Mouse (Mus musculus) left cerebral cortex, postnatal 25 days (tissue): ENCODE results near the gene Anp32e. TPM values are rescaled to one million over a fixed set of nuclear protein-coding genes. Genes with fewer than 3 reads are reported as not detected.
"Not testable (repeated sequence)": the region's sequence is repeated elsewhere in the genome, so short reads cannot be mapped to it uniquely, and the experiment has no call there.

Source experiments
- DNase-seq, 2 experiments: peaks; one replicate each; pipeline ENCODE4 v3.0.0; 2022; ENCODE audit warnings: low spot score in 2 of 2, mixed read lengths in 1 of 2
- intact Hi-C: fragments of 180-260 bp; cut with DNase I; formaldehyde crosslinking; loops from one replicate; pipeline ENCODE4 v1.15.1; 2025
- total RNA-seq, 2 experiments: library from RNA; stranded (reverse); gene quantifications; 2 replicates each; pipeline ENCODE4 v1.2.3; 2021

The Anp32e gene
- total RNA-seq, 2 experiments from 2014 or later, result 95.1 to 109 TPM

DNA sequence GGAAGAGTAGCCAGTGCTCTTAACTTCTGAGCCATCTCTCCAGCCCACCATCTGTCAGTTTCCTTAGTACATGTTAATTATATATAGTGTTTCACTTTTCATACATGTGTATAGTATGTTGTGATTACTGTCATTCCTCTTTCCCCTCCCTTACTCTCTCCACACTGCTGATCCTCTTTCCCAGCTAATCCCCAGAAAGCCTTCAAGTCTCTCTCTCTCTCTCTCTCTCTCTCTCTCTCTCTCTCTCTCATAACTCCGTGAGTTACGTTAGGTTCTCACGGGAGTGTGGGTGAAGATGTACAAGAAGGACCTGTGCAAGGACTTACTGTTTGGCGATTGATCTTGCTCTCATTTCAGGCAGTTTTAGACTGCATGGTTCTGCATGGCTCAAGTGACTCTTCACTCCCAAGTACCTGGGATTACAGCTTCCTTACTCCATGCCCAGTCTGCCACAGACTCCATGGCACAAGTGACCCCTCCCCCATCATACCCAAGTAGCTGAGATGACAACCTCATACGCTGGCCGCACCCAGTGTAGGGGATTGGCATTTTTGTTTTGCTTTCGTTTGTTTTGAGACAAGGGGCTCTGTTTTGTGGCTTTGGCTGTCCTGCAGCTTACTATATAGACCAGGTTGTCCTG lies 4.2 kb downstream of the Anp32e start:
- intact Hi-C loops, result no loop called here
- no peak for DNase-seq

DNA sequence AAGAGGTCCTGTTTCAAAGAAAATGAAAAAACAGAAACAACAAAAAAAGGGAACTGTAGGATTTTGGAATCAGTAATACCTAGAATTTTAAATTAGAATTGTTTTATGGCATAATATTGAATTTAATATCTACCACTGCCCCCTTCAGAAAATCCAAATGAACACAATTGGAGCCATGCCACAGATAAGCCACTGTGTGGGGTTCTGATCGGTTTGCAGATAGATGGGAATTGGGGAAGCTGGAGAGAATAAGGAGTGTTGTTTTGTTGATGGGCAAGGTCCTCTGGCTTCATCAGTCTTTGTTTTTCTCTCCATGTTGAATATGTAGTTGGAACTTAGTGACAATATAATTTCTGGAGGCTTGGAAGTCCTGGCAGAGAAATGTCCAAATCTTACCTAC lies 5.4 kb downstream of the Anp32e start:
- no peak for DNase-seq
- intact Hi-C loops, result no loop called here

DNA sequence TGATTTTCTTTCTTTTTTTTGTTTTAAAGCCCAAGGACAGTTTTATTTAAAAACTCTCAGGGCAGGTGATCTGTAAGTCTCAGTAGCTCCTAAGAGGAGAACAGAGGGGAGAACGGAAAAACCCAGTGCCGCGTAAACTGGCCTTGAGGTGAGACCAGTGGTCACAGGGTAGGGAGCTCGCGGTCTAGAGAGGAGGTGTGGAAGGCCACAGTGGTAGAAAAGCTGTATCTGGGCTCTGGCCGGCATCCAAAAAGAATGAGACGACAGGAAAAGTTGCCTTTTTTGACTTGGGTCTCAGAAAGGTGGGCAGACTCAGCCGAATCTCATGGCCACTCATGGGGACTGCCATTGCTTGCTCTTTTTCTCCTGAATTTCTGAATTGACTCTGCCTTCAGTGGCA lies 9.2 kb downstream of the Anp32e start:
- intact Hi-C loops, result no loop called here
- DNase-seq, result no peak

DNA sequence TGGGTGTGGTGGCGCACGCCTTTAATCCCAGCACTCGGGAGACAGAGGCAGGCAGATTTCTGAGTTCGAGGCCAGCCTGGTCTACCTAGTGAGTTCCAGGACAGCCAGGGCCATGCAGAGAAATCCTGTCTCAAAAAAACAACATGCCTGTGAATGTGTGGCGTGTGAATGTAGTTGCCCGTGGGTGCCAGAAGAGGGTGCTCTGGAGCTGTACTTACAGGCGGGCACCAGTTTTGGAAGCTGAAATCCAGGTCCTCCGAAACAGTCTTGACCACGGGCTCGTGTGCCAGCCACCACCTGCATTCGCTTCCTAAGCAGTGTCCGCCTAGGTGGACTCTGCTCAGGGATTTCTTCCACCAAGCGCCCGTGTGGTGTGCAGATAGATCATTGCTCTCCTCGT lies 9.8 kb downstream of the Anp32e start:
- intact Hi-C loops, result no loop called here
- no peak for DNase-seq

DNA sequence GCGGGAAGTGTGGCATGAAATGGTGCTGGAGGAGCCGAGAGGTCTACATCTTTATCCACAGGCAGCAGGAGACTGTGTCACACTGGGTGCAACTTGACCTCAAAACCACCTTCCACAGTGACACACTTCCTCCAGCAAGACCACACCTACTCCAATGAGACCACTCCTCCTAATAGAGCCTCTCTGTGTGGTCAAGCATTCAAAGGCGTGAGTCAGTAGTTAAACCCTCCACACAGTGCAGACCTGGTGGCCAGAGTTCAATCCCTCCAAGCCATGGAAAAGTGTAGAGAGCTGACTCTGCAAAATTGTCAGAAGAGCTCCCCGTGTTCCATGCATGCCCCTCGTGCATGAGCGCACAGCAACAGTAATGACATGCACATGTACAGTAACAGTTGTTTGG lies 13.7 kb downstream of the Anp32e start:
- intact Hi-C loops, result no loop called here
- no peak for DNase-seq

DNA sequence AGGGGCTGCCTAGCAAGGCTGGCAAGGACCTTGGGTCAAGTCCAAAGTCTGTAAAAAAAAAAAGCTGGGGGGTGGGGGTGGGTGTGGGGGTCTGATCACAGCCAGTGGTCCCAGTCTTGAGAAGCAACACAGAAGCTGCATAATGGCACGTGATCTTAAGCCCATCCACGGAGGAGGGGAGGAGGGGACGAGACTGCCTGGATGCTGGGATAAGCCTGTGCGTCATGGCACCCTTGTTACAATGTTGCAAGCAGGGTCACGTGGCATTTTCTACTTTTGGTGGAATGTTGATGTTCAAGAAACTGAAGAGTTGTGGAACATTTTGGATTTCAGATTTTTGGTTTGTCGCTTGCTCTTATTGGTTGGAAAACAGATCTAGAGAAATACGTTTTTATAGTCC lies 14.2 kb downstream of the Anp32e start:
- DNase-seq, result no peak
- intact Hi-C loops, result no loop called here

DNA sequence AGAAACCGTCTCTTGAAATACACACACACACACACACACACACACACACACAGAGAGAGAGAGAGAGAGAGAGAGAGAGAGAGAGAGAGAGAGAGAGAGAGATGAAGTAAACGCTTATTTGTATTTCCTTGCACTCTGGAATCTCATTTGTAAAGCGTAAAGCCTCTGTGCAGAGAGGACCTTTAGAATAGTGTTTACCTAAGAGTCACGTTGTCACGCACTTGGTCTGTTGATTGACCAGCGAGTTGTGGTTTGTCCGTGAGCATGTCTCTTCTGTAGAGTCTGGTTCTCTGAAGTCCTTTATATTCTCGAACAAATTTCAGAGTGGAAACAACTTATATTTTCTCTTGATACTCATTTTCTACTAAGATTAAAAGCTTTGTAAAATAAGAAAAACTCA lies 15.7 kb downstream of the Anp32e start:
- intact Hi-C loops, result no loop called here
- no peak for DNase-seq

DNA sequence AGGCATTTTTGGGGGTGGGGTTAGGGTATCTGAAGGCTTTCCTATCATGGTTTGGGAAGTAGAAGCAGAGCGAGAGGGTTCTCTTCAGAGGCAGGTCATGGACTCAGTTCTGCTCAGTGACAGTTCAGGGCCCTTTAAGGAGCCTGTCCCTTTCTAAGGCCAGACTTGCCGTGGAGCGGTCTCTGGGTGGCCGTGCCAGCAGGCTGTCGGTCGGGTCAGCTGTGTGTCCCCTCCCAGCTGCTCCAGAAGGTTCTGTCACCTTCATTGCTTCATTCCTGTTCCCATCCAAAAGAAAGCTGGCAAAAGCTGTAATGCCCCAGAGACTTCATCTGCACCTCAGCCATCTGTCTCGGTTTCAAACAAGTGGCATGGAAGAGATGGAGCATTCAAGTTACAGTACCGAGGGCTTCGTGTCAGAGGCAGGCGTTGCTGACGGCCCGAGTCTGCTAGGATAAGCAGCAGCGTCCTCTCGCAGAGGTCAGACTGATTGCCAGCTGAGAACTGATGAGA lies 16.7 kb downstream of the Anp32e start:
- intact Hi-C loops, result no loop called here
- no peak for DNase-seq

DNA sequence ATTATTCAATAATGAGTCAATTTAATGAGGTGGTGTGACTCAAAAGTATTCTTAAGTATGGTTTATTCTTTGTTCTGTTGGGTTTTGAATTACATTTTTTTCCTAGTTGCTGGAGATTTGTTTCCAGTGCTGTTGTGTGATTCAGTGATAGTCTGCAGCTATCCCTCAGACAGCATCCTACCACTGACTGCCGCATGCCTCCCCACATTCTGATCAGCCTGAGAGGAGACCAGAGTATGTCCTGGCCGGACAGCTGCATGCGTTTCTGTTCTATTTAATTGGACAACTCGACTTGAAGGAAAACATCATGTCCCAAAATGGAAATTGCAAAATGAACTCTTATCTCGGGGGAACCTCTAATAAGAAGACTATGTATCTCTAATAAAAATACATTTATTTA lies 19.3 kb downstream of the Anp32e start:
- DNase-seq, result no peak
- intact Hi-C loops, result no loop called here

DNA sequence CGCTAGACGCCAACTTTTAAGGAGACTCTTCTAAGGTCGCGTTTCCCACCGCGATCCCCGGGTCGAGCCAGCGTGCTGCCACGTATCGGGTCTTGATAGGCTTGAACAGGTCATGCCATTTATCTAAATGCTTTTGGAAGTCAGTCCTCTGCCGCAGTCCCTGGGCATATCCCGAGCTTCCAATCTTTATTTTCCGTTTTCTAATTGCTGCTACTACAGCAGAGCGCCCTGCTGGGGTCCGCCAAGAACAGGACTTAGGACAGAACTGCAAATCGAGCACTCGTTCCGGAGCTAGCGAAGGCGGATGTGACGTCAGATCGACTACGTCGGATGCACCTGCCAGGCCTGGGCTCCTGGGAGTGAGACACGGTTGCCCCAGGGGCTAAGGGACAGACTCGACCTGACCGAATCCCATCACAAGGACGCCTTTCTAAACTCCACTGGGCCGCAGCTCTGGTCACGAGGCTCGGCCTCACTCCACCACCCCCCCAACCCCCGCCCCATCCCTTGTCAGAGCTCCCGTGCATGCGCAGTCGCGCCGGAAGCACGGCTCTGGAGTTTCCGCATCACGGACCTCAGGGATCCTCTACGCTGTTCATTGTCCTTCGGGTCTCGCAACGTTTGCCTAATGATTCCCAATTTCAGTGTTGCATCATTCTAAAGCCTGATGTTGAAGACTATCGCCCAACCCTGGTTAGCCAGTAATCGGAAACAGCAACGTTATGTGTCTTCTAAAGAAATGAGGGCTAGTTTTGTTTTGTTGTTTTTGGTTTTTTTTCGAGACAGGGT lies 21.9 kb downstream of the Anp32e start:
- intact Hi-C loops, result loop anchor here (2.0 kb wide), 1 partner anchor 20 kb away; no protein-coding TSS in a partner anchor
- DNase-seq, result peak; percentile 94 to 95

DNA sequence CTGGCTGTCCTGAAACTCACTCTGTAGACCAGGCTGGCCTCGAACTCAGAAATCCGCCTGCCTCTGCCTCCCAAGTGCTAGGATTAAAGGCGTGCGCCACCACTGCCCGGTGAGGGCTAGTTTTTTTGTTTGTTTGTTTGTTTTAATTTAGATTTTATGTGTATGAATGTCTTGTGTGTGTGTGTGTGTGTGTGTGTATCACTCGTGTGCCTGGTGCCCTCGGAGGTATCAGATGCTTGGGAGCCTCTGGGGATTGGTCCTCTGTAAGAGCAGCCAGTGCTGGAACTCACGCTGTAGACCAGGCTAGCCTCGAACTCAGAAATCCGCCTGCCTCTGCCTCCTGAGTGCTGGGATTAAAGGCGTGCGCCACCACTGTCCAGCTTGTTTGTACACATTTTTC lies 22.5 kb downstream of the Anp32e start:
- intact Hi-C loops, result loop anchor here (2.0 kb wide), 1 partner anchor 21 kb away; no protein-coding TSS in a partner anchor
- DNase-seq, result not testable (repeated sequence)

DNA sequence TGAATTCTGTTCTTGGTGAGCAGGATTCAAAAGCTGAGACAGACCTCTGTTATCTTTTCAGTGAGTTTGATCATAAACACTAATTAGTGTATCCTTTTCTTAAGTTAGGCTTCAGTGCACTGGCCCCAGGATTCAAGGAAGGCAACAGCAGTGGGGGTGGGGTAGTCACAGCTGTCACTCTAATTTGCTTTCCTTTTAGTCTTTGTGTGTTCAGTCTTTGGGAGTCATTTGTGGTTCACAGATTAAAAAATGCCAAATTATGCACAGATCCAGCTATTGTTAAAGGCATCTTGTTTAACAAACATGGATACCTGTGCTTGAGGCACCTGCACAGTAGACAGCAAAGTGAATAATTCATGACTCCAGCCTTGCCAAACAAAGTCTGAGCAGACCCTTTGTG lies 24.0 kb downstream of the Anp32e start:
- intact Hi-C loops, result no loop called here
- no peak for DNase-seq

DNA sequence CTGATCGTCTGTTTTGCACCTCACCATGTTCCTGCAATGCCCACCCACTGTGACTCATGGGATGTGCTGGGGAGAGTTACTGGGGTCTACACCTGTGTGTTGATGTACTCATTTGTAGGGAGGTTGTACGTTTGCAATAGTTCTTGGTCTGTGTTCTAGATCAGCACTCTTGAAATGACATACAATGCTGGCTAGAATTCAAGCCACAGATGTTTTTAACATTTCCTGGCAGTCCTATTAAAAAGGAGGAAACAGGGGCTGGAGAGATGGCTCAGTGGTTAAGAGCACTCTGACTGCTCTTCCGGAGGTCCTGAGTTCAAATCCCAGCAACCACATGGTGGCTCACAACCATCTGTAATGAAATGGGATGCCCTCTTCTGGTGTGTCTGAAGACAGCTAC lies 24.5 kb downstream of the Anp32e start:
- intact Hi-C loops, result no loop called here

DNA sequence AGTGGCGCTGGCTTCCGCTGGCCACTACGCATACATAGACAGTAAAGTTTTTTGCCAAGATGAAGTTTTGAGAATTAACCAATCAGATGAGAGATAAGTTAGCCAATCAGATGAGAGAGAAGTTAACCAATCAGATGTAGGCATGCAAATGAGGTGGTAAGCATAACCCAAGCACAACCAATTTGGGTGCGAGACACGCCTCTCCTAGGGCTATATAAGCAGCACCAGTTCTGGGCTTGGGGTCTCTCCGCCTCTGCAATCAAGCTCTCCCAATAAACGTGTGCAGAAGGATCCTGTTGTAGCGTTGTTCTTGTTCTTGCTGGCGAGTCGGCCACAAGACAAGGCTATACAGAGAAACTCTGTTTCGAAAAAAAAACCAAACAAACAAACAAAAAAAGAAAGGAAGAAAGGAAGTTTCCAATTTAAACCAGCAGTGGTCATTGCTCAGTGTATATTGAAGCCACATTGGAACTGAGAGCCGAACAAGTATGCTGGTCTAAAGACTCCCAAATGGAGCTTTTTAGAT lies 25.7 kb downstream of the Anp32e start:
- DNase-seq, intact Hi-C loops: not testable (repeated sequence)

More for the DNA sequence above, 24.5 kb downstream of the Anp32e start:
- DNase-seq, result no peak

DNA sequence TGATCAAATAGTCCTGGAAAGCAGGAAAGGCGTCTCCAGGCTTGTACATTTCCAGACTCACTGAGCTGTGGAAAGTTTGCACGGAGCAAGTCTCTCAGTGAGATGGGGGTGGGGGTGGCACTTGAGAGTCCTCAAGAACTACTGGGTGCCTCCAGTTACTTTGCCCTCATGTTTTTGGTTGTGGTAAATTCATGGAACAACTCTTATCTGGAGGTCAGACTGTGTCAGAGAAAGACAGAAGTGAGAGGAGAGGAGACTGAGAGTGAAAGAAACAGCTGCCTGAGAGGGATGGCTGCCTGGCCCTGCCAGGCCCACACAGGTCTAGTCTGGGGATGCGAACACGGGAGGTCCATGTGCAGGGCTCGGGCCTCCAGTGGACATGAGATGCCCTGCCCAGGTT lies 26.3 kb downstream of the Anp32e start:
- intact Hi-C loops, result no loop called here
- DNase-seq, result no peak

DNA sequence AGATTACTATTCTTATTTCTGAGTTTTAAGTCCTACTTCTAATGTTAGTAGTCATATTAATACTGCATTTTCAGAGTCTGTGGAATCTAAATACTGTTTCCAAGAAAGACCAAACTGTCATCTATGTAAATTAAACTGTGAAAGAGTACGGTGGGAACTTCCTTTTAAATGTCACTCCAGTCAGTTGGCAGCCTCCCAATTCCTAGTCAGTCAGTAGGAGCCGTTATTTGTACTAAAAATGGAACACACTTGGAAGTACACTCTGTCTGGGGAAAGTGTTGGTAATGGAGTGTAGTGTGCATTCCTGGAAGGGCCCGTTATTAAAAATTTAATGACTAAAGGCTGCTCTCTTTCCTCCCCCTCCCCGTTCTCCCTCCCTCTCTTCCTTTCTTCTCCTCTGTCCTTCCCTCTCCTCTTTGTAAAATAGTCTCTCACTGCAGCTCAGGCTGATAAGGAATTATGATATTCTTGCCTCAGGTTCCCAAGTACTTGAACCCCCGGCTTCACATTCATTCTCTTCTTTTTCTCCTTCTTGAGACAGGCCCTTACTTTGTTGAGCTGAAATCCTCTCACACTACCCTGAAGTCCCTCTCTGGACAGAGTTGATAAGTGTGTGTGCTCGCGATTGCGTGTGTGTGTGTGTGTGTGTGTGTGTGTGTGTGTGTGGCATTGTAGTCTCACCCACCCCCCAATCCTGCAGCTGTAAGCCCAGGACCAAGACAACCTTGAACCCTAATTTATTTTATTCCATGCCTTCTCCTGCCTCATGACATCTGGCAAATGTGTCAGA lies 28.5 kb downstream of the Anp32e start:
- peak; percentile 57 to 59 for DNase-seq
- intact Hi-C loops, result no loop called here

DNA sequence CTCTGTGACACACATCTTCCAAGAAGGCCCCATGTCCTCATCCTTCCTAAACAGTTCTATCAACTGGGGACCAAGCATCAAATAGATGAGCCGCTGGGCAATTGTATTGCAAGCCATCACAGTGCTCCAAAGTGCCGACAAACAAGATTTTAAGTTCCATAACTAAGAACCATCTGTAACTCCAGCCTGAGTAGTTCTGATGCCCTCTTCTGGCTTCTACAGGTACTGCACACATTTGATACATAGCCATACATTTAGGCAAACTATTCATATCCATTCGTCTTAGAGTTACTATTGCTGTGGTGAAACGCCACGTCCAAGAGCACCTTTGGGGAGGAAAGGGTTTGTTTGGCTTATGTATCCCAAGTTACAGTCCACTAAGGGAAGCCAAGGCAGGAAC lies 30.0 kb downstream of the Anp32e start:
- DNase-seq, result no peak
- intact Hi-C loops, result no loop called here

DNA sequence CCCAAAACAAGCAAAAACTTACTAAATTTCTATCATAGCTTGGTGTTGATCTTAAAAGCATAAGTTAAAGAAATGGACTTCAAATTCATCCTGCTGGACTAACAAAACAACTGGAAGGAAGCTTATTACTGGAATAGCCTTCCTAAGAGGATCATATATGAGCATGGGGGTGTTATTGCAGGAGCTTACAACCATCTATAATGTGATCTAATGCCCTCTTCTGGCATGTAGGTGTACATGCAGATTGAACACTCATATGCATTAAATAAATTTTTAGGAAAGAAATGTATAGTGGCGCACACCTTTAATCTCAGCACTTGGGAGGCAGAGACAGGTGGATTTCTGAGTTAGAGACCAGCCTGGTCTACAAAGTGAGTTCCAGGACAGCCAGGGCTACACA lies 30.8 kb downstream of the Anp32e start:
- intact Hi-C loops, result no loop called here
- DNase-seq, result no peak

DNA sequence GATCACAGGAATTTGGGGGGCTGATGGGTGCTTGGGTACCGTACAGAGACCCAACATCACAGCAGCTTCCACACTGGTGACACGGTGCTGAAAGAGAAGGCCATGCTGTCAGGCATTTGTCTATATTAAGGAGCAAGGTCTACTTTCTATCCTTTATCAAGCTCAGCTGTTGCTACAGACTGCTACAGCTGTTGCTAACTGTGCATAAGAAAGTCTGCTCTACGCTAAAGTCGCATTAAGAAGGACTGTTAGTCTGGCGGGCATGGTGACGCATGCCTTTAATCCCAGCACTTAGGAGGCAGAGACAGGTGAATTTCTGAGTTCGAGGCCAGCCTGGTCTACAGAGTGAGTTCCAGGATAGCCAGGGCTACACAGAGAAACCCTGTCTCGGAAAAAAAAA lies 33.1 kb downstream of the Anp32e start:
- DNase-seq, intact Hi-C loops: not testable (repeated sequence)

DNA sequence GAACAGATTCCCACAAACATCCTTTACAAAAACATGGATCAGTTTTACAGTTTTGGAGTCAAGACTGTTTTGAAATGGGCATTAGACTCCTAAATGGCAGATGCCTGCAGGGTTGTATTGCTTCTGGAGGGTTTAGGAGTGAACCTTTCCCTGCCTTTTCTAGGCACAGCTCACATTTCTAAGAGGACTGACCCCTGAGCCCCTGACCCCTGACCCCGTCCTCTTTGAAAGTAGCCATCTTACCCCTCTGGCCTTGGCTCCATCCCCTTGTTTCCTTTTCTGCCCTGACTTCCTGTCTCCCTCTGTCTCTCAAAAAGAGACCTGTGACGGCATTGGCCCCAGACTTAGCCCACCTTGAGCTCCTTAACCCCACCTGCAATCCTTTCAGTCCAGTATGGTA lies 34.2 kb downstream of the Anp32e start:
- intact Hi-C loops, result no loop called here

More for the DNA sequence above, 34.2 kb downstream of the Anp32e start:
- DNase-seq, result no peak
